Comparison of ENCODE assay signal across 26 mouse cellular contexts in genomic region chr5:127883021-127883420, GRCm38 (mm10).
DNase-seq lines count a peak whose midpoint lies in the region; ATAC-seq lines count a peak whose summit lies in the region.
"Had no signal": no experiment of that assay in that cellular context is flagged by ENCODE, and none has a peak within 500 bp of the region (broad histone marks: within the 10 kb centered on the region; RNA-seq: fewer than 3 reads in every experiment).

No protein-coding gene starts in this region.

- no peaks in the 10 kb centered on the region for H3K27me3 ChIP-seq in embryonic facial prominence, embryonic 14.5 days (replicated peaks; ENCODE audit: control insufficient read depth, insufficient read depth, low read length)
- no peaks in the 10 kb centered on the region for H3K27me3 ChIP-seq in embryonic facial prominence, embryonic 10.5 days (replicated peaks; ENCODE audit: low read depth, poor library complexity, severe bottlenecking)
- no peaks in the 10 kb centered on the region; the same call in 1 of the 2 replicates for H3K27me3 ChIP-seq in midbrain, embryonic 11.5 days (ENCODE audit: control insufficient read depth, insufficient read depth, low read length)
- H3K27me3 ChIP-seq in midbrain, embryonic 10.5 days (ENCODE audit: low read depth, poor library complexity, severe bottlenecking): peaks cover 6% of the 10 kb centered on the region; the same call in 1 of the 2 replicates
- H3K27me3 ChIP-seq in hindbrain, embryonic 16.5 days (replicated peaks; ENCODE audit: control insufficient read depth, insufficient read depth, low read length): no peaks in the 10 kb centered on the region
- H3K27me3 ChIP-seq: embryonic facial prominence, embryonic 15.5 days; forebrain, embryonic 12.5 days; heart, embryonic 13.5 days; Patski had no signal

- no peak overlapping the region for H3K4me3 ChIP-seq in embryonic facial prominence, embryonic 14.5 days (ENCODE audit: low read depth, low read length)
- H3K4me3 ChIP-seq in embryonic facial prominence, embryonic 10.5 days: no peak overlapping the region
- H3K4me3 ChIP-seq in midbrain, embryonic 11.5 days (ENCODE audit: low read depth, low read length): no peak overlapping the region
- no peak overlapping the region for H3K4me3 ChIP-seq in midbrain, embryonic 10.5 days
- no peak overlapping the region for H3K4me3 ChIP-seq in hindbrain, embryonic 16.5 days (ENCODE audit: low read length)
- H3K4me3 ChIP-seq: embryonic facial prominence, embryonic 15.5 days; forebrain, embryonic 12.5 days; heart, embryonic 10.5 days; heart, embryonic 13.5 days had no signal

- H3K9me3 ChIP-seq in embryonic facial prominence, embryonic 14.5 days (ENCODE audit: control insufficient read depth, low read length): 0 out of 2 replicates have a peak, but pooled peaks cover 7% of the 10 kb centered on the region
- H3K9me3 ChIP-seq in embryonic facial prominence, embryonic 10.5 days: peaks cover 11% of the 10 kb centered on the region; the same call in 1 of the 2 replicates
- peaks cover 4% of the 10 kb centered on the region; the same call in 1 of the 2 replicates for H3K9me3 ChIP-seq in midbrain, embryonic 11.5 days (ENCODE audit: control insufficient read depth, low read length)
- peaks cover 2% of the 10 kb centered on the region for H3K9me3 ChIP-seq in midbrain, embryonic 10.5 days (replicated peaks)
- H3K9me3 ChIP-seq in hindbrain, embryonic 16.5 days (ENCODE audit: control insufficient read depth, low read length): no peaks in the 10 kb centered on the region
- H3K9me3 ChIP-seq: forebrain, embryonic 12.5 days had no signal

- no peak for ATAC-seq in embryonic facial prominence, embryonic 14.5 days (ENCODE audit: low read depth)
- ATAC-seq in midbrain, embryonic 11.5 days (ENCODE audit: low FRiP score): no peak
- ATAC-seq in hindbrain, embryonic 16.5 days: no peak
- ATAC-seq: forebrain, embryonic 16.5 days; Patski had no signal

- no peak overlapping the region for H3K27ac ChIP-seq in embryonic facial prominence, embryonic 14.5 days (replicated peaks; ENCODE audit: low read depth, low read length)
- no peak overlapping the region for H3K27ac ChIP-seq in embryonic facial prominence, embryonic 10.5 days (replicated peaks)
- H3K27ac ChIP-seq in midbrain, embryonic 11.5 days (ENCODE audit: low read depth, low read length): no peak overlapping the region
- no peak overlapping the region for H3K27ac ChIP-seq in midbrain, embryonic 10.5 days (replicated peaks)
- no peak overlapping the region for H3K27ac ChIP-seq in hindbrain, embryonic 16.5 days (ENCODE audit: low read depth, low read length)
- H3K27ac ChIP-seq: embryonic facial prominence, embryonic 15.5 days; forebrain, embryonic 12.5 days; heart, embryonic 10.5 days; heart, embryonic 13.5 days; hindbrain, embryonic 14.5 days had no signal

- 59% methylated on average over 9 of the region's 10 CpGs for WGBS in embryonic facial prominence, embryonic 14.5 days
- WGBS in embryonic facial prominence, embryonic 10.5 days: 55% methylated on average over 9 of the region's 10 CpGs
- 36% methylated on average over 10 of the region's 10 CpGs for WGBS in midbrain, embryonic 11.5 days
- WGBS in midbrain, embryonic 10.5 days: 41% methylated on average over 9 of the region's 10 CpGs
- WGBS in hindbrain, embryonic 16.5 days: 64% methylated on average over 10 of the region's 10 CpGs

- no peak overlapping the region for H3K9ac ChIP-seq in embryonic facial prominence, embryonic 14.5 days (ENCODE audit: low read depth, low read length)
- H3K9ac ChIP-seq in midbrain, embryonic 11.5 days (ENCODE audit: low read length): no peak overlapping the region
- no peak overlapping the region for H3K9ac ChIP-seq in hindbrain, embryonic 16.5 days (ENCODE audit: low read depth, low read length)
- H3K9ac ChIP-seq: embryonic facial prominence, embryonic 15.5 days; forebrain, embryonic 12.5 days; heart, embryonic 13.5 days; hindbrain, embryonic 14.5 days had no signal

- H3K4me1 ChIP-seq in embryonic facial prominence, embryonic 14.5 days (ENCODE audit: control insufficient read depth, insufficient read depth, low read length): no peaks in the 10 kb centered on the region
- H3K4me1 ChIP-seq in embryonic facial prominence, embryonic 10.5 days: no peaks in the 10 kb centered on the region
- H3K4me1 ChIP-seq in midbrain, embryonic 11.5 days (ENCODE audit: control insufficient read depth, insufficient read depth, low read length): no peaks in the 10 kb centered on the region
- H3K4me1 ChIP-seq in midbrain, embryonic 10.5 days: peaks cover 7% of the 10 kb centered on the region; the same call in 1 of the 2 replicates
- no peaks in the 10 kb centered on the region for H3K4me1 ChIP-seq in hindbrain, embryonic 16.5 days (ENCODE audit: control insufficient read depth, insufficient read depth, low read depth, low read length)
- H3K4me1 ChIP-seq: embryonic facial prominence, embryonic 15.5 days; forebrain, embryonic 12.5 days; heart, embryonic 10.5 days; heart, embryonic 13.5 days had no signal

- no peaks in the 10 kb centered on the region for H3K36me3 ChIP-seq in embryonic facial prominence, embryonic 14.5 days (ENCODE audit: control insufficient read depth, insufficient read depth, low read length)
- H3K36me3 ChIP-seq in embryonic facial prominence, embryonic 10.5 days (replicated peaks): no peaks in the 10 kb centered on the region
- H3K36me3 ChIP-seq in midbrain, embryonic 11.5 days (ENCODE audit: control insufficient read depth, insufficient read depth, low read length): no peaks in the 10 kb centered on the region
- no peaks in the 10 kb centered on the region for H3K36me3 ChIP-seq in midbrain, embryonic 10.5 days
- H3K36me3 ChIP-seq in hindbrain, embryonic 16.5 days (ENCODE audit: control insufficient read depth, insufficient read depth, low read length): no peaks in the 10 kb centered on the region
- H3K36me3 ChIP-seq: embryonic facial prominence, embryonic 15.5 days; forebrain, embryonic 12.5 days; heart, embryonic 10.5 days; heart, embryonic 13.5 days had no signal

- H3K4me2 ChIP-seq in embryonic facial prominence, embryonic 14.5 days (ENCODE audit: low read depth, low read length): no peak overlapping the region
- H3K4me2 ChIP-seq in midbrain, embryonic 11.5 days: no peak overlapping the region
- H3K4me2 ChIP-seq in hindbrain, embryonic 16.5 days (ENCODE audit: low read length): no peak overlapping the region
- H3K4me2 ChIP-seq: embryonic facial prominence, embryonic 15.5 days; forebrain, embryonic 12.5 days; heart, embryonic 13.5 days; hindbrain, embryonic 14.5 days had no signal

- DNase-seq in embryonic facial prominence, embryonic 14.5 days (ENCODE audit: low spot score): peak; percentile 8
- DNase-seq in embryonic facial prominence, embryonic 10.5 days (ENCODE audit: low spot score): no peak
- peak; percentile 83 for DNase-seq in midbrain, embryonic 11.5 days (ENCODE audit: low spot score, missing footprints)
- DNase-seq in midbrain, embryonic 10.5 days (ENCODE audit: low spot score): no peak
- peak; percentile 15 for DNase-seq in retina, adult 2 months (ENCODE audit: low read depth, low spot score)
- DNase-seq in retina, postnatal 7 days (ENCODE audit: low read depth, low spot score): peak; percentile 84
- DNase-seq in heart, adult 9 months (ENCODE audit: low spot score in 2 of 2): no peak
- DNase-seq: adrenal gland, postnatal 10 days; adrenal gland, postnatal 36 days; cerebellum, adult 11 months; cerebellum, adult 2 months; cerebellum, adult 9-11 months; cerebellum, postnatal 36 days; embryo, embryonic 11 days; gastrocnemius, postnatal 10 days; gastrocnemius, postnatal 36 days; heart, postnatal 14 days; heart, postnatal 4 days had no signal

Comparison
In these comparisons a context has a peak if more than half of its experiments do, and no peak if none do; other contexts are left out.
1. DNase-seq: peak in embryonic facial prominence, embryonic 14.5 days (single experiment), midbrain, embryonic 11.5 days (single experiment), retina, adult 2 months (single experiment) and retina, postnatal 7 days (single experiment); none in embryonic facial prominence, embryonic 10.5 days (single experiment), midbrain, embryonic 10.5 days (single experiment) and heart, adult 9 months (0 of 2).